Mouse (Mus musculus) kidney, embryonic 14.5 days (tissue): ENCODE data around the gene Tmem88. TPM values are rescaled to one million over a fixed set of nuclear protein-coding genes. Genes with fewer than 3 reads are reported as not detected.

Source experiments
- ATAC-seq: fragments of 200-750 bp; cut with Nextera tagmentation; 2 replicates; pipeline ENCODE4 v1.8.0; 2017; ENCODE audit warnings: moderate number of reproducible peaks, mild to moderate bottlenecking, moderate TSS enrichment, moderate library complexity; ENCODE audit not compliant: low FRiP score, low TSS enrichment
- H3K27ac ChIP-seq: fragments of 300-500 bp; sonication (generic); 2 replicates; pipeline ENCODE4 v1.5.1; 2014; ENCODE audit warnings: low read depth, mild to moderate bottlenecking, low read length, moderate library complexity, mixed read lengths
- H3K27me3 ChIP-seq: fragments of 300-500 bp; sonication (generic); 2 replicates; pipeline ENCODE4 v1.6.1; 2014; ENCODE audit warnings: mild to moderate bottlenecking, low read length; ENCODE audit not compliant: control insufficient read depth, insufficient read depth
- H3K36me3 ChIP-seq: fragments of 300-500 bp; sonication (generic); 2 replicates; pipeline ENCODE4 v1.6.1; 2014; ENCODE audit warnings: low read length, mixed read lengths; ENCODE audit not compliant: control insufficient read depth, insufficient read depth
- H3K4me1 ChIP-seq: fragments of 300-500 bp; sonication (generic); 2 replicates; pipeline ENCODE4 v1.6.1; 2014; ENCODE audit warnings: low read length, mixed read lengths; ENCODE audit not compliant: control insufficient read depth, insufficient read depth
- H3K4me2 ChIP-seq: fragments of 300-500 bp; sonication (generic); replicated peaks from 2 replicates; pipeline ENCODE4 v1.6.1; 2014; ENCODE audit warnings: low read depth, mild to moderate bottlenecking, low read length
- H3K4me3 ChIP-seq: fragments of 300-500 bp; sonication (generic); 2 replicates; pipeline ENCODE4 v1.5.1; 2014; ENCODE audit warnings: mild to moderate bottlenecking, low read length
- H3K9ac ChIP-seq: fragments of 300-500 bp; sonication (generic); 2 replicates; pipeline ENCODE4 v1.6.1; 2014; ENCODE audit warnings: low read depth, mild to moderate bottlenecking, low read length, moderate library complexity
- H3K9me3 ChIP-seq: fragments of 300-500 bp; sonication (generic); 2 replicates; pipeline ENCODE4 v1.6.1; 2016; ENCODE audit warnings: low read length; ENCODE audit not compliant: control insufficient read depth
- WGBS: fragments of 180-500 bp; shearing (Covaris S2); extraction: QIAGEN DNeasy Blood & Tissue Kit; methylation state at CpG from one replicate; pipeline ENCODE4 v1.1.7; 2014; 5-methylcytosine and 5-hydroxymethylcytosine counted together
- polyA plus RNA-seq: library from polyadenylated mRNA; unstranded; fragments of >200 nt; fragmentation: Nextera tagmentation; extraction: Ambion mirVana; gene quantifications from 2 replicates; pipeline ENCODE4 v1.2.1, GENCODE M21; 2014

The Tmem88 gene
- polyA plus RNA-seq, 1 experiment from 2014 or later: 36.8 TPM

DNA sequence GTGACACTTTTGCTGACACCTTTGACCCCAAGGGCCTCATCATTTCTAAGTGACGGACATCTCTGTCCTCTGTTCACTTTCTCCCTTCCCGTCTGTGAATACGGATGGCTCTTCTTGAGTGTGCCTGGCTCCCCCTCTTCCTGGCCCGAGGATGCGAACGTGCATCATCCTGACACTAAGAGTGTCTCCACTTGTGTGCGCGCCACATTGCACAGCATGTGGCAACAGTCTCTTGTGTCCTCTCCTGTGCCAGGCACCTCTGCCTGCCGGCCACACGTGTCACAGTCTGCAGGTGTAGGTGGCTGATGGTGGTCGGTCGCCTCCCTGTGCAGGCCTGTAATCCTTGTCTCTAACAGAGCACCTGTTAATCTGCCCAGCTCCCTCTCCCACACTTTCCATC is 26.4 kb downstream of the Tmem88 start:
- Histone ChIP-seq H3K9ac (peak overlapping the region; percentile 34; the same call in 1 of the 2 replicates), H3K9me3 (no peaks in the 10 kb centered on the region), H3K36me3 (peaks cover 28% of the 10 kb centered on the region), H3K27me3 (no peaks in the 10 kb centered on the region), H3K4me2 (peak overlapping the region; percentile 40), H3K27ac (peak overlapping the region; percentile 82; the same call in 1 of the 2 replicates), H3K4me3 (peak overlapping the region; percentile 15; the same call in 1 of the 2 replicates), H3K4me1 (peaks cover 23% of the 10 kb centered on the region)
- 35% methylated on average over 12 of the region's 12 CpGs for WGBS
- ATAC-seq: no peak

- Histone ChIP-seq H3K27ac (peak overlapping the region; percentile 82; the same call in 1 of the 2 replicates), H3K4me1 (peaks cover 26% of the 10 kb centered on the region), H3K27me3 (no peaks in the 10 kb centered on the region), H3K9ac (peak overlapping the region; percentile 28; the same call in 1 of the 2 replicates), H3K4me2 (peak overlapping the region; percentile 40), H3K36me3 (peaks cover 21% of the 10 kb centered on the region), H3K4me3 (peak overlapping the region; percentile 15; the same call in 1 of the 2 replicates), H3K9me3 (no peaks in the 10 kb centered on the region)
- 17% methylated on average over 9 of the region's 9 CpGs for WGBS
- no peak for ATAC-seq
Measured at GRCm38 (mm10) chr11:69370817-69371215, 27.2 kb downstream of the Tmem88 start.

- Histone ChIP-seq H3K4me1 (peaks cover 33% of the 10 kb centered on the region), H3K36me3 (peaks cover 18% of the 10 kb centered on the region), H3K4me2 (peak overlapping the region; percentile 84), H3K9me3 (no peaks in the 10 kb centered on the region), H3K4me3 (peak overlapping the region; percentile 94), H3K27me3 (no peaks in the 10 kb centered on the region), H3K27ac (peak overlapping the region; percentile 100; the same call in 1 of the 2 replicates), H3K9ac (peak overlapping the region; percentile 100)
- 19% methylated on average over 2 of the region's 2 CpGs for WGBS
- ATAC-seq: no peak
Measured at GRCm38 (mm10) chr11:69369990-69370816, 27.8 kb downstream of the Tmem88 start.

GRCm38 (mm10) chr11:69369215-69369989 is 28.6 kb downstream of the Tmem88 start, which contains the start of gene Chd3:
Gene Chd3 (minus strand): TSS chr11:69369406.
- Histone ChIP-seq H3K4me3 (peak within 1 kb of the TSS; percentile 94), H3K9ac (peak within 1 kb of the TSS; percentile 100), H3K27me3 (no peaks in the 10 kb centered on the region), H3K36me3 (peaks cover 17% of the 10 kb centered on the region), H3K27ac (peak within 1 kb of the TSS; percentile 100), H3K9me3 (no peaks in the 10 kb centered on the region), H3K4me1 (peaks cover 41% of the 10 kb centered on the region), H3K4me2 (peak within 1 kb of the TSS; percentile 84)
- no peak for ATAC-seq
- WGBS: 1% methylated on average over 19 of the region's 34 CpGs

GRCm38 (mm10) chr11:69368356-69369214 is 29.4 kb downstream of the Tmem88 start:
- ATAC-seq: peak; percentile 16
- peaks cover 46% of the 10 kb centered on the region for H3K4me1 ChIP-seq
- WGBS: 1% methylated on average over 57 of the region's 106 CpGs

GRCm38 (mm10) chr11:69367616-69368355 is 30.2 kb downstream of the Tmem88 start:
- no peaks in the 10 kb centered on the region for H3K27me3 ChIP-seq
- peaks cover 46% of the 10 kb centered on the region for H3K4me1 ChIP-seq
- whole genome bisulfite sequencing: 1% methylated on average over 22 of the region's 22 CpGs
- H3K4me2 ChIP-seq: peak overlapping the region; percentile 84
- peaks cover 17% of the 10 kb centered on the region for H3K36me3 ChIP-seq
- H3K9me3 ChIP-seq: no peaks in the 10 kb centered on the region
- H3K4me3 ChIP-seq: peak overlapping the region; percentile 94
- H3K9ac ChIP-seq: peak overlapping the region; percentile 100
- peak overlapping the region; percentile 100 for H3K27ac ChIP-seq
- peak; percentile 33 for ATAC-seq

More at GRCm38 (mm10) chr11:69368356-69369214, 29.4 kb downstream of the Tmem88 start:
- Histone ChIP-seq H3K4me3 (peak overlapping the region; percentile 94), H3K4me2 (peak overlapping the region; percentile 84), H3K9me3 (no peaks in the 10 kb centered on the region), H3K9ac (peak overlapping the region; percentile 100), H3K27ac (peak overlapping the region; percentile 100), H3K27me3 (no peaks in the 10 kb centered on the region), H3K36me3 (peaks cover 17% of the 10 kb centered on the region)

GRCm38 (mm10) chr11:69366855-69367615 is 31.0 kb downstream of the Tmem88 start:
- ATAC-seq: no peak
- Histone ChIP-seq H3K9me3 (no peaks in the 10 kb centered on the region), H3K4me3 (peak overlapping the region; percentile 94), H3K4me2 (peak overlapping the region; percentile 84), H3K27ac (peak overlapping the region; percentile 100), H3K9ac (peak overlapping the region; percentile 100), H3K36me3 (peaks cover 23% of the 10 kb centered on the region), H3K4me1 (peaks cover 41% of the 10 kb centered on the region), H3K27me3 (no peaks in the 10 kb centered on the region)
- WGBS: under 1% methylated on average over 22 of the region's 22 CpGs
